Mouse (Mus musculus): ENCODE measurements around the gene Mrps2. TPM values are rescaled to one million over a fixed set of nuclear protein-coding genes. Genes with fewer than 3 reads are reported as not detected.

The Mrps2 gene
- polyA plus RNA-seq, 1 experiment from 2014 or later: 64.4 TPM

- Histone ChIP-seq H3K4me3 (ENCODE audit: low read depth, low read length) (no peak overlapping the region), H3K36me3 (ENCODE audit: control insufficient read depth, insufficient read depth, low read length) (no peaks in the 10 kb centered on the region; the same call in 1 of the 2 replicates), H3K9ac (ENCODE audit: low read length) (no peak overlapping the region), H3K27ac (ENCODE audit: low read depth) (no peak overlapping the region), H3K4me1 (replicated peaks; ENCODE audit: control insufficient read depth, insufficient read depth, low read length) (peaks cover 12% of the 10 kb centered on the region), H3K9me3 (ENCODE audit: control insufficient read depth, low read length) (no peaks in the 10 kb centered on the region), H3K27me3 (replicated peaks; ENCODE audit: control insufficient read depth, insufficient read depth, low read length) (no peaks in the 10 kb centered on the region), H3K4me2 (ENCODE audit: low read length) (no peak overlapping the region)
- ATAC-seq (replicated peaks; ENCODE audit: low FRiP score, low TSS enrichment, low read depth) (0 out of 2 replicates have a peak, but pooled peaks have one; percentile 40), DNase-seq (ENCODE audit: low spot score) (no peak)
- WGBS: 72% methylated on average over 2 of the region's 2 CpGs
Observed at GRCm38 (mm10) chr2:28483861-28484260, 16.0 kb downstream of the Mrps2 start.

GRCm38 (mm10) chr2:28494521-28494920 is 26.7 kb downstream of the Mrps2 start:
- no peak overlapping the region for H3K27ac ChIP-seq (ENCODE audit: low read depth)
- no peak for ATAC-seq (replicated peaks; ENCODE audit: low FRiP score, low TSS enrichment, low read depth)

DNA sequence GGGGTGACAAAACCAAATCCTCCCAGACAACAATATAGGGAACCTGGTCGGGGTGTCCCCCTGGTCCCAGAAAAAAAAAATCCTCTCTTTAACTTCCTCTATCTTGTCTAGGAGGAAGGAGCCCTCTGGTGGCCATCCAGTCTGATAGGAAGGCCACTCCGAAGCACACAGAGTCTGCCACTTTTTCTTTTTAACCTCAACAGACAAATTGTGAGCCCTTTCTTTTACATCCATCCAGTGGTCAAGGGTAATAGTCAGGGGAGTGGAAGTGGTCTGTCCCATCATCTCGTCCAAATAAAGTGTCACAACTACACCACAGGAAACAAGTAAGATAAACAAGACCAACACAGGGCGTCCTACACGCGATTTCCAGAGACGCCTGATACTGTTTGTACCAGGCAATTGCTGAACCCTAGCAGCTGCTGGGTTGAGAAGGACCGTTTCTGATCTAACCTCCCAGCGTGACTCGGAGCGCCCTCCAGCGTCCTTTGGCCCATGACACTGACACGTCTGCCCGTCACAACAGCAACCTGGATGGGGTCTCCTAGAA is 27.4 kb downstream of the Mrps2 start:
- 69% methylated on average over 14 of the region's 14 CpGs for WGBS
- 0 out of 2 replicates have a peak, but pooled peaks cover 3% of the 10 kb centered on the region for H3K36me3 ChIP-seq (ENCODE audit: control insufficient read depth, insufficient read depth, low read length)
- peak overlapping the region; percentile 54; the same call in 1 of the 2 replicates for H3K27ac ChIP-seq (ENCODE audit: low read depth)
- H3K4me3 ChIP-seq (ENCODE audit: low read depth, low read length): no peak overlapping the region
- ATAC-seq (replicated peaks; ENCODE audit: low FRiP score, low TSS enrichment, low read depth) (no peak), DNase-seq (ENCODE audit: low spot score) (no peak)
- H3K9ac ChIP-seq (ENCODE audit: low read length): no peak overlapping the region
- no peak overlapping the region for H3K4me2 ChIP-seq (ENCODE audit: low read length)
- H3K27me3 ChIP-seq (replicated peaks; ENCODE audit: control insufficient read depth, insufficient read depth, low read length): no peaks in the 10 kb centered on the region
- H3K9me3 ChIP-seq (ENCODE audit: control insufficient read depth, low read length): no peaks in the 10 kb centered on the region; the same call in 1 of the 2 replicates
- H3K4me1 ChIP-seq (replicated peaks; ENCODE audit: control insufficient read depth, insufficient read depth, low read length): peaks cover 17% of the 10 kb centered on the region

More at GRCm38 (mm10) chr2:28494521-28494920, 26.7 kb downstream of the Mrps2 start:
- H3K27me3 ChIP-seq (replicated peaks; ENCODE audit: control insufficient read depth, insufficient read depth, low read length): no peaks in the 10 kb centered on the region
- no peak overlapping the region for H3K4me2 ChIP-seq (ENCODE audit: low read length)
- 0 out of 2 replicates have a peak, but pooled peaks cover 2% of the 10 kb centered on the region for H3K36me3 ChIP-seq (ENCODE audit: control insufficient read depth, insufficient read depth, low read length)
- H3K9me3 ChIP-seq (ENCODE audit: control insufficient read depth, low read length): no peaks in the 10 kb centered on the region; the same call in 1 of the 2 replicates
- H3K9ac ChIP-seq (ENCODE audit: low read length): no peak overlapping the region
- H3K4me1 ChIP-seq (replicated peaks; ENCODE audit: control insufficient read depth, insufficient read depth, low read length): peaks cover 17% of the 10 kb centered on the region
- H3K4me3 ChIP-seq (ENCODE audit: low read depth, low read length): no peak overlapping the region
- DNase-seq (ENCODE audit: low spot score): no peak
- WGBS: 87% methylated on average over 2 of the region's 2 CpGs

DNA sequence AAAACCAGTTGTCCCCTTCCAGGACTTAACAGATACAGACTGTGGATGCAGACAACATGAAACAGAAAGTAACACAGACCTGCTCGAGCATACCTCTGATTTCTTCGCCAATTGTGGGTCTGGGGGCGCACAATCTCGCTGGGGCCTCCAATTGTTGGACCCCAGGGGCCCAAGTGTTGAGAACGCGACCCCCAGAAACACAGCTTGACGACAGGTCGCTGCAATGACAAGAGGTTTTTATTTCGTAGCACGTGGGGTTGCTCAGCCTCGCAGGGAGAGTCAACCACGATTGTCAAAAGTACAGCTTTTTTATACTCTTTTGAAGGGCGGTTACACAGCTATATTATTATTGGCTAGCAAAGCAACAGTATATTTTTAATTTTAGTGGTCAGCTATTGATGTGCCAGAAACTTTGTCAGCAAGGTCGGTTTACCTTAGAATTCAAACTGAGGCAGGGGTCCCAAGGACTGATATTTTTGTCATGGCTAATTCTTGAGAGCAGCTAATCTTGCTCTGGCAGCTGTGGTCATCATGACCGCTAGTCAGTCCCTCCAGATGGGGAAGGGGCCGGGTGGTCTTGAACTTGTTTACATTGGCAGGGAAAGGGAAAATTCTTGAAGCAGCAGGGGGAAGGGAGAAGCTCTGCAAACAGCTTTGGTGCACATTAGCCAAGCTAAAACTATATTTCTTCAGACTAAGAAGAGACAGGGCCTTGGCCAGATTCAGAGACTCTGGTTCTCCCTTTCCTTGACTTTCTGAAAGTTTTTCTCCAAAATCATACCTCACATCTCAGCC is 28.1 kb downstream of the Mrps2 start:
- ATAC-seq (replicated peaks; ENCODE audit: low FRiP score, low TSS enrichment, low read depth) (no peak), DNase-seq (ENCODE audit: low spot score) (no peak)
- 0 out of 2 replicates have a peak overlapping the region, but pooled peaks have one; percentile 5 for H3K9ac ChIP-seq (ENCODE audit: low read length)
- no peaks in the 10 kb centered on the region; the same call in 1 of the 2 replicates for H3K9me3 ChIP-seq (ENCODE audit: control insufficient read depth, low read length)
- no peak overlapping the region for H3K4me3 ChIP-seq (ENCODE audit: low read depth, low read length)
- 80% methylated on average over 16 of the region's 16 CpGs for WGBS
- H3K36me3 ChIP-seq (ENCODE audit: control insufficient read depth, insufficient read depth, low read length): 0 out of 2 replicates have a peak, but pooled peaks cover 3% of the 10 kb centered on the region
- H3K27ac ChIP-seq (ENCODE audit: low read depth): peak overlapping the region; percentile 54; the same call in 1 of the 2 replicates
- H3K27me3 ChIP-seq (replicated peaks; ENCODE audit: control insufficient read depth, insufficient read depth, low read length): no peaks in the 10 kb centered on the region
- H3K4me1 ChIP-seq (replicated peaks; ENCODE audit: control insufficient read depth, insufficient read depth, low read length): peaks cover 17% of the 10 kb centered on the region
- H3K4me2 ChIP-seq (ENCODE audit: low read length): no peak overlapping the region

GRCm38 (mm10) chr2:28496671-28497070 is 28.8 kb downstream of the Mrps2 start, which contains the start of gene Gbgt1:
Gbgt1 (plus strand) TSS chr2:28496891.
- H3K4me1 ChIP-seq (replicated peaks; ENCODE audit: control insufficient read depth, insufficient read depth, low read length): peaks cover 17% of the 10 kb centered on the region
- H3K9me3 ChIP-seq (ENCODE audit: control insufficient read depth, low read length): no peaks in the 10 kb centered on the region; the same call in 1 of the 2 replicates
- no peaks in the 10 kb centered on the region for H3K27me3 ChIP-seq (replicated peaks; ENCODE audit: control insufficient read depth, insufficient read depth, low read length)
- peak within 1 kb of the TSS; percentile 2; the same call in 1 of the 2 replicates for H3K4me2 ChIP-seq (ENCODE audit: low read length)
- 0 out of 2 replicates have a peak within 1 kb of the TSS, but pooled peaks have one; percentile 5 for H3K9ac ChIP-seq (ENCODE audit: low read length)
- H3K27ac ChIP-seq (ENCODE audit: low read depth): peak within 1 kb of the TSS; percentile 54; the same call in 1 of the 2 replicates
- WGBS: 77% methylated on average over 5 of the region's 5 CpGs
- DNase-seq (ENCODE audit: low spot score) (no peak), ATAC-seq (replicated peaks; ENCODE audit: low FRiP score, low TSS enrichment, low read depth) (no peak)
- H3K36me3 ChIP-seq (ENCODE audit: control insufficient read depth, insufficient read depth, low read length): 0 out of 2 replicates have a peak, but pooled peaks cover 3% of the 10 kb centered on the region
- no peak within 1 kb of the TSS for H3K4me3 ChIP-seq (ENCODE audit: low read depth, low read length)

DNA sequence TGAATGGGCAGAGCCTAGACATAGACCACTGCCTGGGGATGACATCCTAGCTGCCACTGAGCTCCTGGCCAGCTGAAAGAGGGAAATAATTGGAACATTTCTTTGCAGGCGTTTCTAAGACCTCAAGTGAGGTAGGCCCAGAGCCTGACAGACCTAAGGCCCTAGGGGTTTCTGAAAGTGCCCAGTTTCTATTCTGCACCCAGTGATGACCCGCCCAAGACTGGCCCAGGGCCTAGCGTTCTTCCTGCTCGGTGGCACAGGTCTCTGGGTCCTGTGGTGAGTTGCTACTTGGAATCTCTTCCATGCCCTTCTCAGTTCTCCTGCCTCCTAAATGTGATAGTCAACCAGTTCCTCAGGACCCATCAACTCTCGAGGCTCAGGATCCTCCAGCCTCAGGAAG is 29.7 kb downstream of the Mrps2 start:
- Histone ChIP-seq H3K9ac (ENCODE audit: low read length) (no peak overlapping the region), H3K36me3 (ENCODE audit: control insufficient read depth, insufficient read depth, low read length) (0 out of 2 replicates have a peak, but pooled peaks cover 6% of the 10 kb centered on the region), H3K4me2 (ENCODE audit: low read length) (no peak overlapping the region), H3K9me3 (ENCODE audit: control insufficient read depth, low read length) (no peaks in the 10 kb centered on the region; the same call in 1 of the 2 replicates), H3K4me1 (replicated peaks; ENCODE audit: control insufficient read depth, insufficient read depth, low read length) (peaks cover 17% of the 10 kb centered on the region), H3K27ac (ENCODE audit: low read depth) (no peak overlapping the region), H3K27me3 (replicated peaks; ENCODE audit: control insufficient read depth, insufficient read depth, low read length) (no peaks in the 10 kb centered on the region), H3K4me3 (ENCODE audit: low read depth, low read length) (no peak overlapping the region)
- WGBS: 88% methylated on average over 5 of the region's 5 CpGs
- no peak for ATAC-seq (replicated peaks; ENCODE audit: low FRiP score, low TSS enrichment, low read depth)
- DNase-seq (ENCODE audit: low spot score): no peak

DNA sequence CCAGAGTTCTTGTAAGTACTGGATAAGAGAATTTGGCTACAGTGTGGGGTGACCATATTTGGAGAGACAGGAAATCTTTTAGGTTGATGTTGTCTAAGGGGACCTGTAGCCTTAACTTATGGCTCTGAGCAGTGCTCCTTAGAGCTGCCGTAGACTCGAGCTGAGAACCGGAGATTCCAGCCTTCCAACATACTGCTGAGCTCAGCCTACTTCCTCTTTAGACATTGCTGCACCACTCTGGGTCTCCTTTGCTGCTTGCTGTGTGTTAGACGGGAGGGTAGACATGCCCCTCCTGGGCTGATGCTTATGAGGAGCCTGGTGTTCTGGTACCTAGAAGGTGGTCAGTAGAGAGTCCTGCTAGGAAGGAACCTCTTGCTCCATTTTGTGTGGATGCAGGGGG is 30.6 kb downstream of the Mrps2 start:
- WGBS: 81% methylated on average over 4 of the region's 4 CpGs
- DNase-seq (ENCODE audit: low spot score) (no peak), ATAC-seq (replicated peaks; ENCODE audit: low FRiP score, low TSS enrichment, low read depth) (no peak)
- Histone ChIP-seq H3K27ac (ENCODE audit: low read depth) (no peak overlapping the region), H3K9ac (ENCODE audit: low read length) (no peak overlapping the region), H3K36me3 (ENCODE audit: control insufficient read depth, insufficient read depth, low read length) (0 out of 2 replicates have a peak, but pooled peaks cover 12% of the 10 kb centered on the region), H3K4me2 (ENCODE audit: low read length) (no peak overlapping the region), H3K4me3 (ENCODE audit: low read depth, low read length) (no peak overlapping the region), H3K9me3 (ENCODE audit: control insufficient read depth, low read length) (no peaks in the 10 kb centered on the region; the same call in 1 of the 2 replicates), H3K4me1 (replicated peaks; ENCODE audit: control insufficient read depth, insufficient read depth, low read length) (peaks cover 17% of the 10 kb centered on the region), H3K27me3 (replicated peaks; ENCODE audit: control insufficient read depth, insufficient read depth, low read length) (no peaks in the 10 kb centered on the region)

DNA sequence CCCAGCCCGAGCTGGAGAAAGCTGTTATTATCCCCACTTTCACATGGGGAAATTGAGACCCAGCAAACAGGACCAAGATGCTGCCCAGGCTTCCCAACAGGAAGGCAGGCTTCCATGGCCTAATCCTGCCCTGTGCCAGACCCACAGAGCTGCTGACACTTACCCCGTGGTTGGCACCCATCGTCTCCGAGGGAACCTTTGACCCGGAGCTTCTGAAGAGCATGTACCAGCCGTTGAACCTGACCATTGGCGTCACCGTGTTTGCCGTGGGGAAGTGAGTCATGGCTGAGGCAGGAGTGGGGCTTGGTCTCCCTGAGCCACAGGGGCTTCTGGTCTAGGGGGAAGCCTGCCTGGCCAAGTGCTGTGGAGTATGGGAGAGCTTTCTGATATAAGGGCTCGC is 35.1 kb downstream of the Mrps2 start:
- no peak overlapping the region for H3K9ac ChIP-seq (ENCODE audit: low read length)
- no peak overlapping the region for H3K4me3 ChIP-seq (ENCODE audit: low read depth, low read length)
- H3K9me3 ChIP-seq (ENCODE audit: control insufficient read depth, low read length): no peaks in the 10 kb centered on the region
- ATAC-seq (replicated peaks; ENCODE audit: low FRiP score, low TSS enrichment, low read depth) (no peak), DNase-seq (ENCODE audit: low spot score) (no peak)
- 84% methylated on average over 10 of the region's 10 CpGs for WGBS
- no peaks in the 10 kb centered on the region for H3K4me1 ChIP-seq (replicated peaks; ENCODE audit: control insufficient read depth, insufficient read depth, low read length)
- no peak overlapping the region for H3K4me2 ChIP-seq (ENCODE audit: low read length)
- H3K27me3 ChIP-seq (replicated peaks; ENCODE audit: control insufficient read depth, insufficient read depth, low read length): no peaks in the 10 kb centered on the region
- H3K27ac ChIP-seq (ENCODE audit: low read depth): no peak overlapping the region
- H3K36me3 ChIP-seq (ENCODE audit: control insufficient read depth, insufficient read depth, low read length): 0 out of 2 replicates have a peak, but pooled peaks cover 19% of the 10 kb centered on the region
